ENCODE assay signal across 20 mouse cellular contexts in genomic region chr12:3860005-3860404, GRCm38 (mm10). TPM values are rescaled to one million over a fixed set of nuclear protein-coding genes. Genes with fewer than 3 reads are reported as not detected.
DNase-seq lines count a peak whose midpoint lies in the region; ATAC-seq lines count a peak whose summit lies in the region.
"Had no signal": no experiment of that assay in that cellular context is flagged by ENCODE, and none has a peak within 500 bp of the region (broad histone marks: within the 10 kb centered on the region; RNA-seq: fewer than 3 reads in every experiment).

No protein-coding gene starts in this region.

- no peak for ATAC-seq in kidney, embryonic 15.5 days (replicated peaks; ENCODE audit: low FRiP score)
- peak; percentile 16; the same call in 1 of the 2 replicates for ATAC-seq in lung, embryonic 16.5 days (ENCODE audit: low read depth)
- ATAC-seq in liver, embryonic 16.5 days (ENCODE audit: low read depth) = peak; percentile 25; the same call in 1 of the 2 replicates
- ATAC-seq: forebrain, embryonic 14.5 days; hindbrain, embryonic 16.5 days had no signal

- peaks cover 60% of the 10 kb centered on the region for H3K4me1 ChIP-seq in kidney, embryonic 15.5 days
- H3K4me1 ChIP-seq in lung, embryonic 16.5 days (replicated peaks; ENCODE audit: control insufficient read depth, insufficient read depth, low read length) = peaks cover 22% of the 10 kb centered on the region
- H3K4me1 ChIP-seq in liver, embryonic 16.5 days (ENCODE audit: control insufficient read depth, low read depth, low read length) = peaks cover 14% of the 10 kb centered on the region

- DNase-seq in kidney, adult 8-10 months = no peak
- no peak for DNase-seq in lung, postnatal 10 days
- no peak for DNase-seq in gastrocnemius, postnatal 10 days
- DNase-seq: adrenal gland, postnatal 25 days; cerebellum, adult 2 months; cerebellum, postnatal 10 days; embryo, embryonic 11 days; gastrocnemius, postnatal 14 days; heart, postnatal 4 days had no signal

- no peak overlapping the region for H3K4me2 ChIP-seq in kidney, embryonic 15.5 days
- no peak overlapping the region for H3K4me2 ChIP-seq in lung, embryonic 16.5 days (ENCODE audit: low read depth, low read length)
- H3K4me2 ChIP-seq in liver, embryonic 16.5 days (ENCODE audit: low read depth, low read length) = no peak overlapping the region
- H3K4me2 ChIP-seq: embryonic facial prominence, embryonic 15.5 days; heart, embryonic 13.5 days; hindbrain, embryonic 12.5 days had no signal

- H3K36me3 ChIP-seq in kidney, embryonic 15.5 days = peaks cover 61% of the 10 kb centered on the region
- H3K36me3 ChIP-seq in lung, embryonic 16.5 days (ENCODE audit: control insufficient read depth, insufficient read depth, low read length) = peaks cover 13% of the 10 kb centered on the region
- no peaks in the 10 kb centered on the region for H3K36me3 ChIP-seq in liver, embryonic 16.5 days (ENCODE audit: control insufficient read depth, insufficient read depth)
- H3K36me3 ChIP-seq in macrophage (ENCODE audit: inconsistent target) = peaks cover 11% of the 10 kb centered on the region; the same call in 1 of the 2 replicates

- H3K79me2 ChIP-seq in macrophage (ENCODE audit: inconsistent target) = peaks cover 82% of the 10 kb centered on the region

- WGBS in kidney, embryonic 15.5 days = 39% methylated on average over 5 of the region's 5 CpGs
- 34% methylated on average over 5 of the region's 5 CpGs for WGBS in lung, embryonic 16.5 days
- 63% methylated on average over 5 of the region's 5 CpGs for WGBS in liver, embryonic 16.5 days (ENCODE audit: insufficient replicate concordance)
- 91% methylated on average over 5 of the region's 5 CpGs for WGBS in macrophage (ENCODE audit: missing documents)

- no peaks in the 10 kb centered on the region for H3K9me3 ChIP-seq in kidney, embryonic 15.5 days (replicated peaks)
- H3K9me3 ChIP-seq in lung, embryonic 16.5 days (ENCODE audit: control insufficient read depth, low read length) = no peaks in the 10 kb centered on the region
- no peaks in the 10 kb centered on the region for H3K9me3 ChIP-seq in liver, embryonic 16.5 days (replicated peaks; ENCODE audit: control insufficient read depth, low read length)
- H3K9me3 ChIP-seq: embryonic facial prominence, embryonic 15.5 days; forebrain, embryonic 10.5 days; heart, embryonic 13.5 days; hindbrain, embryonic 12.5 days had no signal

- H3K27me3 ChIP-seq in kidney, embryonic 15.5 days = no peaks in the 10 kb centered on the region
- H3K27me3 ChIP-seq in lung, embryonic 16.5 days (ENCODE audit: control insufficient read depth, insufficient read depth, low read depth, low read length) = no peaks in the 10 kb centered on the region
- H3K27me3 ChIP-seq in liver, embryonic 16.5 days (ENCODE audit: control insufficient read depth, insufficient read depth, low read depth, low read length) = no peaks in the 10 kb centered on the region
- H3K27me3 ChIP-seq: embryonic facial prominence, embryonic 15.5 days; heart, embryonic 13.5 days; hindbrain, embryonic 12.5 days had no signal

- H3K9ac ChIP-seq in kidney, embryonic 15.5 days = no peak overlapping the region
- H3K9ac ChIP-seq in lung, embryonic 16.5 days (ENCODE audit: low read length) = no peak overlapping the region
- H3K9ac ChIP-seq in liver, embryonic 16.5 days (ENCODE audit: low read depth, low read length) = no peak overlapping the region
- H3K9ac ChIP-seq: embryonic facial prominence, embryonic 15.5 days; hindbrain, embryonic 12.5 days had no signal

- H3K4me3 ChIP-seq in kidney, embryonic 15.5 days (replicated peaks) = no peak overlapping the region
- no peak overlapping the region for H3K4me3 ChIP-seq in lung, embryonic 16.5 days (ENCODE audit: low read length)
- H3K4me3 ChIP-seq in liver, embryonic 16.5 days (ENCODE audit: low read depth, low read length) = no peak overlapping the region
- no peak overlapping the region for H3K4me3 ChIP-seq in macrophage (ENCODE audit: inconsistent target)
- H3K4me3 ChIP-seq: embryonic facial prominence, embryonic 15.5 days; erythroblast, embryonic 14.5 days; forebrain, embryonic 10.5 days; heart, embryonic 13.5 days; hindbrain, embryonic 12.5 days had no signal

- H3K27ac ChIP-seq in kidney, embryonic 15.5 days = peak overlapping the region; percentile 24; the same call in 1 of the 2 replicates
- H3K27ac ChIP-seq in lung, embryonic 16.5 days (ENCODE audit: low read length) = no peak overlapping the region
- no peak overlapping the region for H3K27ac ChIP-seq in liver, embryonic 16.5 days (ENCODE audit: low read length)
- peak overlapping the region; percentile 98 for H3K27ac ChIP-seq in macrophage
- H3K27ac ChIP-seq: embryonic facial prominence, embryonic 15.5 days; forebrain, embryonic 10.5 days; heart, embryonic 13.5 days; hindbrain, embryonic 12.5 days had no signal

RNA-seq across cellular contexts. Expression of gene Dnmt3a, which starts 54.2 kb away (rescaled TPM):
- polyA plus RNA-seq in kidney, embryonic 15.5 days (2015; fragmentation: Nextera tagmentation; extraction: Ambion mirVana) = 124 and 132 TPM in 2 replicates
- 64.2 and 77.3 TPM in 2 replicates for polyA plus RNA-seq in lung, embryonic 16.5 days (2015; fragmentation: Nextera tagmentation; extraction: Ambion mirVana)
- 16.8 and 18.2 TPM in 2 replicates for polyA plus RNA-seq in liver, embryonic 16.5 days (2015; fragmentation: Nextera tagmentation; extraction: Ambion mirVana)
- total RNA-seq in macrophage (2018; cell fraction: chromatin; rRNA removed) = 1,000 to 10,000 TPM in 3 of 26 experiments, 100 to 1,000 TPM in 23; 182 to 1,452 (median 590) TPM
- 100 to 1,000 TPM in 25 of 26 experiments, 10 to 100 TPM in 1; 83.9 to 342 (median 173) TPM for total RNA-seq in macrophage (2018; cell fraction: cytosol; rRNA removed)
- total RNA-seq in macrophage (2018; cell fraction: nucleus; rRNA removed) = 100 to 1,000 TPM; 125 to 674 (median 269) TPM
- polyA plus RNA-seq in macrophage (2018) = 76.3 to 253 TPM (median 241 TPM) in 3 replicates
- total RNA-seq in gastrocnemius, postnatal 10 days (2021) = 100 to 1,000 TPM; 154 to 172 TPM

Comparison
In these comparisons a context has a peak if more than half of its experiments do, and no peak if none do; other contexts are left out.
1. H3K27ac ChIP-seq: peak in kidney, embryonic 15.5 days (single experiment) and macrophage (single experiment); none in lung, embryonic 16.5 days (single experiment) and liver, embryonic 16.5 days (single experiment).